Mouse (Mus musculus): Measurements from ENCODE around the gene Rnf5. TPM values are rescaled to one million over a fixed set of nuclear protein-coding genes. Genes with fewer than 3 reads are reported as not detected.

Rnf5 gene
- polyA plus RNA-seq, 1 experiment from 2014 or later: 222 TPM

DNA sequence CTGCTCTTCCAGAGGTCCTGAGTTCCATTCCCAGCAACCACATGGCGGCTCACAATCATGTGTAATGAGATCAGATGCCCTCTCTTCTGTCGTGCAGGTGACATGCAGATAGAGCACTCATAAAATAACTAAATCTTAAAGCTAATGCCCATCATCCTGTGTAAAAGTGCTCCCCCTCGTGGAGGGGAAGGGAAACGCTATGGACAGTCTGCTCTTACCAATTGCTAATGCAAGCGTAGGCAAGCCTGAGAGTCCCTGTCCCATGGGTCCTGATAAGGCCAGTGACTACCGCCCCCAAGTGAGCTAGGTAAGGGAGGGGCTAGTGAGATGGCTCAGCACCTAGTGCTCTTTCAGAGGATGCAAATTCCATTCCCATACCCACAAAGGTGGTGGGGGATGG is 15.5 kb upstream of the Rnf5 start:
- Histone ChIP-seq H3K9me3 (replicated peaks; ENCODE audit: control insufficient read depth, low read length) (no peaks in the 10 kb centered on the region), H3K4me3 (ENCODE audit: low read depth, low read length) (no peak overlapping the region), H3K9ac (ENCODE audit: low read length) (no peak overlapping the region), H3K27ac (ENCODE audit: low read depth, low read length) (no peak overlapping the region), H3K27me3 (replicated peaks; ENCODE audit: control insufficient read depth, insufficient read depth, low read length) (no peaks in the 10 kb centered on the region), H3K4me2 (ENCODE audit: low read length) (no peak overlapping the region), H3K36me3 (ENCODE audit: control insufficient read depth, insufficient read depth, low read length) (peaks cover 68% of the 10 kb centered on the region), H3K4me1 (ENCODE audit: control insufficient read depth, insufficient read depth, low read length) (no peaks in the 10 kb centered on the region)
- peak; percentile 68 for DNase-seq (ENCODE audit: low spot score)
- 10% methylated on average over 6 of the region's 6 CpGs for WGBS
- ATAC-seq: no peak

DNA sequence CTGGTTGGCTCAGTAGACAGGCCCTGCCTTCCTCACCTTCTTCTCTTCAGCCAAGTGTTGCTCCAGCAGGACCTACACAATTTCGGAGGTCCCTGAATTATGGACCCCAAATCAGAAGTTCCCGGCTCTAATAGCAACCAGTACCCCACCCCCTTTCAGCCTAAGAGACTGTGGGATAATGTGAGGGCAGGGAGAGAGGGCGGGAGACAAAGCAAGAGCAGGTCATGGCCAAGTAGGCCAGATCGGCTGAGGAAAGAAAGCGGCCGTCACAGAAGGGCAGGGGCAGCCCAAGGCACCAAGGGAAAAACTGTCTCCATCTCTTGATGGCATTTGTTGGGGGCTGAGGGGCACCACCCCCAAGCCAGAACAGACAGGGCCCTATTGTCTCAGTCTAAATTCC is 12.4 kb upstream of the Rnf5 start, which contains the start of gene Egfl8:
Egfl8 (minus strand) TSS at position 101 of the 400 bp plus-strand sequence.
- Histone ChIP-seq H3K36me3 (ENCODE audit: control insufficient read depth, insufficient read depth, low read length) (peaks cover 73% of the 10 kb centered on the region), H3K9ac (ENCODE audit: low read length) (no peak within 1 kb of the TSS), H3K27ac (ENCODE audit: low read depth, low read length) (no peak within 1 kb of the TSS; the same call in 1 of the 2 replicates), H3K4me1 (ENCODE audit: control insufficient read depth, insufficient read depth, low read length) (no peaks in the 10 kb centered on the region), H3K4me3 (ENCODE audit: low read depth, low read length) (no peak within 1 kb of the TSS), H3K27me3 (replicated peaks; ENCODE audit: control insufficient read depth, insufficient read depth, low read length) (no peaks in the 10 kb centered on the region), H3K4me2 (ENCODE audit: low read length) (no peak within 1 kb of the TSS), H3K9me3 (replicated peaks; ENCODE audit: control insufficient read depth, low read length) (no peaks in the 10 kb centered on the region)
- DNase-seq (ENCODE audit: low spot score) (no peak), ATAC-seq (no peak)
- 74% methylated on average over 6 of the region's 6 CpGs for WGBS

DNA sequence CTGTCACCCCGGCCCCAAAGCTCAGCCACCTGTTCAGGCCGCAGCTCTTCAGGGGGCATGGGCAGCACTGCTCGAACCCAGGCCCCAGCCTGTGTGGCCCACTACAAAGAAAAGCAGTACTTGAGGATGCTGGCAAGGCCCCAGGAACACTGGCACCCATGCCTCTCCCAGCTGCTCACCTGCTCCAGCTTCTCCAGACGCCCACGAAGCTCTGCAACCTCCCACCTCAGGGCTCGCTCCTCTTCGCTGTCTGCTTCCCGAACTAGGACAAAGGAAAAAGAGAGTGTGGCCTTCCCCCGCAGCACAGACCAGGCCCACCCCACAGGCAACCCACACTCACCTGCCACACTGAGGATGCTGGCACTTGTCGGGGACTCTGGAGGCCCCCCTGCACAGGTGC is 10.3 kb upstream of the Rnf5 start:
- no peak overlapping the region for H3K9ac ChIP-seq (ENCODE audit: low read length)
- 84% methylated on average over 10 of the region's 10 CpGs for WGBS
- no peak for DNase-seq (ENCODE audit: low spot score)
- no peaks in the 10 kb centered on the region for H3K9me3 ChIP-seq (replicated peaks; ENCODE audit: control insufficient read depth, low read length)
- no peak overlapping the region for H3K4me2 ChIP-seq (ENCODE audit: low read length)
- ATAC-seq: no peak
- no peak overlapping the region for H3K27ac ChIP-seq (ENCODE audit: low read depth, low read length)
- no peak overlapping the region for H3K4me3 ChIP-seq (ENCODE audit: low read depth, low read length)
- no peaks in the 10 kb centered on the region for H3K4me1 ChIP-seq (ENCODE audit: control insufficient read depth, insufficient read depth, low read length)
- peaks cover 71% of the 10 kb centered on the region for H3K36me3 ChIP-seq (ENCODE audit: control insufficient read depth, insufficient read depth, low read length)
- no peaks in the 10 kb centered on the region for H3K27me3 ChIP-seq (replicated peaks; ENCODE audit: control insufficient read depth, insufficient read depth, low read length)

DNA sequence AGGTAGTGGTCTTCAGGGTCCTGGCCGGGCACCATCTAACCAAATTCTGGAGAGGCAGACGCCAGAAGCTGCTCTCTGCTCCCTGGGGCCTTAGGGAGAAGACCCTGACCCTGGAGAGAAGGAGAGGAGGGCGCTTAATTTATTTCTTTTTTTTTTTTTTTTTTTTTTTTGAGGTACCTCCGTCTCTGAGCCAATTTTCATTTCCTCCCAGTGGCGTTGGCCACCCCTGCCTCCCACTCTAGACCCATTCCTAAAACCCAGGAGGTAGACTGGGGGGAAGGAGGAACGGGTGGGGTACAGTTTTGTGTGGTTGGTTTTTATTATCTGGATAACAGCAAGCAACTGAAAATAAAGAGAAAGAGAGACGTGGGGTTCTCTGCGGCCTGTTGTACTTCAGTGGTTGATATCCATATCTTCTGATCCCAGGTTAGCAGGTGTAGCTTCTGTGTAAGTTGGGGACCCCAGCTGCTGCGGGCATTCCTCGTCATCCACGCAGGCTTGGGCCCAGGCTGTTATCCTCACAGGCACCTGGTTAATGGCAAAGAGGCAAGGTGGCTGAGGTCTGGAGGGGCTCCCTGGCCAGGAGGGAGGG is 9.7 kb upstream of the Rnf5 start:
- DNase-seq (ENCODE audit: low spot score) (no peak), ATAC-seq (no peak)
- Histone ChIP-seq H3K4me1 (ENCODE audit: control insufficient read depth, insufficient read depth, low read length) (no peaks in the 10 kb centered on the region), H3K36me3 (ENCODE audit: control insufficient read depth, insufficient read depth, low read length) (peaks cover 73% of the 10 kb centered on the region), H3K4me2 (ENCODE audit: low read length) (no peak overlapping the region), H3K27me3 (replicated peaks; ENCODE audit: control insufficient read depth, insufficient read depth, low read length) (no peaks in the 10 kb centered on the region), H3K9me3 (replicated peaks; ENCODE audit: control insufficient read depth, low read length) (no peaks in the 10 kb centered on the region), H3K9ac (ENCODE audit: low read length) (no peak overlapping the region), H3K4me3 (ENCODE audit: low read depth, low read length) (no peak overlapping the region), H3K27ac (ENCODE audit: low read depth, low read length) (no peak overlapping the region)
- WGBS: 89% methylated on average over 11 of the region's 11 CpGs

DNA sequence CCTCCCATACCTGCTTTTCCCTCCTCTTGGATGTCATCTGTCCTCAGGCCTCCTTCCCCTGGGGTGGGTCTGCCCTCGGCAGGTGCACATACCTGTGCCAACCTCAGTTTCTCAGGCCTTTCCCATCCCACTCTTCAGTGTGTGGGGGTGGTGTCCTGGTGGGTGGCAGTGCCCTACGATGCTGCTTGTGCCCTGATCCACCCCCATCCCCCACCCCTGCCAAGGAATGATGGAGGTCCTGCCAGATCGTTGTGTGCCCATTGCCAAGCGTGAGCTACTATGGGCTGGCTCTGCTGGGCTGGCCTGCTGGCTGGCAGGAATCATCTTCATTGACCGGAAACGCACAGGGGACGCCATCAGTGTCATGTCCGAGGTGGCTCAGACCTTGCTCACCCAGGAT is 7.6 kb upstream of the Rnf5 start:
- no peak overlapping the region for H3K27ac ChIP-seq (ENCODE audit: low read depth, low read length)
- H3K9ac ChIP-seq (ENCODE audit: low read length): no peak overlapping the region
- no peaks in the 10 kb centered on the region for H3K9me3 ChIP-seq (replicated peaks; ENCODE audit: control insufficient read depth, low read length)
- H3K4me2 ChIP-seq (ENCODE audit: low read length): no peak overlapping the region
- no peak overlapping the region for H3K4me3 ChIP-seq (ENCODE audit: low read depth, low read length)
- H3K36me3 ChIP-seq (ENCODE audit: control insufficient read depth, insufficient read depth, low read length): peaks cover 59% of the 10 kb centered on the region
- peaks cover 9% of the 10 kb centered on the region for H3K4me1 ChIP-seq (ENCODE audit: control insufficient read depth, insufficient read depth, low read length)
- no peak for ATAC-seq
- no peak for DNase-seq (ENCODE audit: low spot score)
- H3K27me3 ChIP-seq (replicated peaks; ENCODE audit: control insufficient read depth, insufficient read depth, low read length): no peaks in the 10 kb centered on the region
- 92% methylated on average over 8 of the region's 8 CpGs for WGBS

DNA sequence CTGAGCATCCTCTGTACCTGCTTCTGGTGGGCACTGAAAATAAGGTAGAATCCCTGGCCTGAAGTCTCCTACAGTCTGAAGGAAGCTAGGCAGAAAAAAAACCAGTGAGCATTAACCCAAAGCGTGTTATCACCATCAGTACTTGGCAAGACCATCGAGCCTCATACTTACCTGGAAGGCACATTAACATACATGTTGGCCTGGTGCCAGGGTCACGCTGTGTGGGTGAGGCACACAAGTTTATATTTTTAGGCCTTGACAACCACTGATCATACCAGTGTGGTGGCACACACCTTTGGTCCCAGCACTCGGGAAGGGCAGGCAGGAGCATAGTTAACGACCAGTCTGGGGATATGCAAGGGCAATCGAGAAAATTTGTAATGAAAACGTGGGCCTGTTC is 4.5 kb upstream of the Rnf5 start:
- H3K36me3 ChIP-seq (ENCODE audit: control insufficient read depth, insufficient read depth, low read length): peaks cover 30% of the 10 kb centered on the region
- no peak overlapping the region for H3K4me3 ChIP-seq (ENCODE audit: low read depth, low read length)
- H3K9ac ChIP-seq (ENCODE audit: low read length): no peak overlapping the region
- H3K4me1 ChIP-seq (ENCODE audit: control insufficient read depth, insufficient read depth, low read length): peaks cover 19% of the 10 kb centered on the region
- no peak overlapping the region for H3K27ac ChIP-seq (ENCODE audit: low read depth, low read length)
- no peak overlapping the region for H3K4me2 ChIP-seq (ENCODE audit: low read length)
- WGBS: 76% methylated on average over 7 of the region's 7 CpGs
- ATAC-seq (no peak), DNase-seq (ENCODE audit: low spot score) (no peak)
- H3K27me3 ChIP-seq (replicated peaks; ENCODE audit: control insufficient read depth, insufficient read depth, low read length): no peaks in the 10 kb centered on the region
- no peaks in the 10 kb centered on the region for H3K9me3 ChIP-seq (replicated peaks; ENCODE audit: control insufficient read depth, low read length)

DNA sequence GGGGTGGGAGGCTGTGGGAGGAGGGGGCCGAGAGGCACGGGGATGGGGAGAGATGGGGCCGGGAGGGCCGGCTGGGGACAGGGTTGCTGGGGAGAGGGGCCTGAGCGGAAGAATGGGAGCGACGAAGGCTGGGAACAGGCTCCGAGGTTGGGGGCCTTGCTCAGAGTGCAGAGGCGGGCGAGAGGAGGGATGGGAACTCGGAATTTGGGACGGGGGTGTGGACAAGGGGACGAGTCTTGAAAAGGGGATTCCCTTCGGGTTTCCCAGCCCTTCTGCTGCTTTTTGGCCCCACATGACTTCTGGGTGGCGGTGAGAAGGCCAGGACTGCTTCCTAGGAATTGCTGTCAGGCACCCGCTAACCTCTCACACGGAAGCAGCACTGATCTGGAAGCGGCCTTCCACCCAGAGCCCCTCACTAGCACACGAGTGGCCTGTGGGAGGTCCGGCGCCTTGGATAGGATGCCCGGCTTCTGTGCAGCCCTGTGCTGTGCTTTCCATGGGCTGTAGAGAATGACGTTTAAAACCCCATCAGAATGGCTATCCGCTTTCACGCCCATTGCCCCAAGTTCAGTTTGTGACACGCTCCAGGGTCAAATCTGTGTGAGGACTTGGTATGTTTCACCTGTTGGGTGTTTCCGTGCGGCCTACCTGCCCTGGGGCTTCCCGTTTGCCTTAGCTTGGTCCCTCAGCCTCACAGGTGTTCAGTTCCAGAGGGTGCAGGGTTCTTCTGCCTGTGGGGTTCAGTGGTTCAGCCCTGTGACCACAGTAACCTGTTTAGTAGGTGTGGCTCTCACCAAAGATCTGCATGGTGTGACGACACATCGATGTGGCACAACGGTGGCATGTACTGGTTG is 2.9 kb upstream of the Rnf5 start:
- ATAC-seq: no peak
- Histone ChIP-seq H3K4me1 (ENCODE audit: control insufficient read depth, insufficient read depth, low read length) (peaks cover 23% of the 10 kb centered on the region), H3K4me3 (ENCODE audit: low read depth, low read length) (peak overlapping the region; percentile 92), H3K4me2 (ENCODE audit: low read length) (peak overlapping the region; percentile 77), H3K27ac (ENCODE audit: low read depth, low read length) (peak overlapping the region; percentile 85), H3K9ac (ENCODE audit: low read length) (peak overlapping the region; percentile 98), H3K36me3 (ENCODE audit: control insufficient read depth, insufficient read depth, low read length) (peaks cover 21% of the 10 kb centered on the region), H3K27me3 (replicated peaks; ENCODE audit: control insufficient read depth, insufficient read depth, low read length) (no peaks in the 10 kb centered on the region), H3K9me3 (replicated peaks; ENCODE audit: control insufficient read depth, low read length) (no peaks in the 10 kb centered on the region)
- no peak for DNase-seq (ENCODE audit: low spot score)
- WGBS: 17% methylated on average over 32 of the region's 32 CpGs

DNA sequence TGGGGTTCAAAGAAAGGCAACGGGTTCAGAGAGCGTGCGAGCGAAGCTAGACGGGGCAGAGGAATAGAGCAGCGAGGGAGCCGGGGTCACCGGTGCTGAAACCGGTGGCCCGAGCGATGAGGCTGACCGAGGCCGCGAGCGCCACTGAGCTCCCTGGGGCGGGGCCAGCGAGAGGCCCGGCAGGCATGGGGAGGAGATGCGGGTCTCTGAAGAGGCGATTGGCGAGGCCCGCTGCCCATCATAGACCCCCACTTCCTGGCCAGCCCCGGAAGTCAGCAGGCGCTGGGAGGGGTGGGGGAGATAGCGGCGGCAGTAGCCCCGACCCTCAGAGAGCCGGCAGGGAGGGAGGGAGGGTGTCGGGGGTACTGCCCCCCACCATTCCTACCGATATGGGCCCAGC is 2.1 kb upstream of the Rnf5 start:
- Histone ChIP-seq H3K9ac (ENCODE audit: low read length) (peak overlapping the region; percentile 98), H3K4me1 (ENCODE audit: control insufficient read depth, insufficient read depth, low read length) (peaks cover 23% of the 10 kb centered on the region), H3K27me3 (replicated peaks; ENCODE audit: control insufficient read depth, insufficient read depth, low read length) (no peaks in the 10 kb centered on the region), H3K27ac (ENCODE audit: low read depth, low read length) (peak overlapping the region; percentile 85), H3K4me3 (ENCODE audit: low read depth, low read length) (peak overlapping the region; percentile 92), H3K4me2 (ENCODE audit: low read length) (peak overlapping the region; percentile 77), H3K9me3 (replicated peaks; ENCODE audit: control insufficient read depth, low read length) (no peaks in the 10 kb centered on the region), H3K36me3 (ENCODE audit: control insufficient read depth, insufficient read depth, low read length) (peaks cover 21% of the 10 kb centered on the region)
- 0% methylated on average over 21 of the region's 30 CpGs for WGBS
- ATAC-seq (peak; percentile 57), DNase-seq (ENCODE audit: low spot score) (peak; percentile 97)
